Mouse (Mus musculus) left cerebral cortex, adult 11 months (tissue): Measurements from ENCODE around the gene Tmem189.

Source experiments
- DNase-seq: peaks from one replicate; pipeline ENCODE4 v3.0.0; 2022; ENCODE audit warnings: low spot score

Tmem189 gene

GRCm38 (mm10) chr2:167680657-167681056 lies 9.0 kb downstream of the Tmem189 start:
- DNase-seq: no peak

- no peak for DNase-seq
Measured at GRCm38 (mm10) chr2:167679902-167680430, 9.7 kb downstream of the Tmem189 start.

- DNase-seq: no peak
Measured at GRCm38 (mm10) chr2:167678600-167678999, 11.0 kb downstream of the Tmem189 start.

GRCm38 (mm10) chr2:167675120-167675909 lies 14.3 kb downstream of the Tmem189 start:
- no peak for DNase-seq

GRCm38 (mm10) chr2:167672212-167672685 lies 17.4 kb downstream of the Tmem189 start:
- no peak for DNase-seq

- no peak for DNase-seq
Measured at GRCm38 (mm10) chr2:167671101-167671633, 18.5 kb downstream of the Tmem189 start.

- DNase-seq: no peak
Measured at GRCm38 (mm10) chr2:167669398-167669797, 20.2 kb downstream of the Tmem189 start.

GRCm38 (mm10) chr2:167668426-167668825 lies 21.2 kb downstream of the Tmem189 start:
- DNase-seq: no peak

GRCm38 (mm10) chr2:167665972-167666713 lies 23.5 kb downstream of the Tmem189 start:
- DNase-seq: no peak

- no peak for DNase-seq
Measured at GRCm38 (mm10) chr2:167662713-167663112, 26.9 kb downstream of the Tmem189 start.

GRCm38 (mm10) chr2:167661270-167662203 lies 28.1 kb downstream of the Tmem189 start, which contains the start of gene Gm20431:
Gm20431 (minus strand) TSS chr2:167661496.
- DNase-seq: peak; percentile 90

GRCm38 (mm10) chr2:167660611-167660971 lies 29.0 kb downstream of the Tmem189 start:
- DNase-seq: no peak

- DNase-seq: no peak
Measured at GRCm38 (mm10) chr2:167659847-167660610, 29.6 kb downstream of the Tmem189 start.

GRCm38 (mm10) chr2:167659177-167659846 lies 30.3 kb downstream of the Tmem189 start:
- no peak for DNase-seq

GRCm38 (mm10) chr2:167658712-167659111 lies 30.9 kb downstream of the Tmem189 start:
- no peak for DNase-seq

- no peak for DNase-seq
Measured at GRCm38 (mm10) chr2:167657973-167658372, 31.6 kb downstream of the Tmem189 start.

GRCm38 (mm10) chr2:167656629-167657478 lies 32.8 kb downstream of the Tmem189 start:
- no peak for DNase-seq

GRCm38 (mm10) chr2:167654911-167655600 lies 34.6 kb downstream of the Tmem189 start:
- no peak for DNase-seq

- DNase-seq: no peak
Measured at GRCm38 (mm10) chr2:167652694-167653093, 36.9 kb downstream of the Tmem189 start.
